ENCODE assay signal across 8 mouse cellular contexts in genomic region chrX:164076040-164076775, GRCm38 (mm10). TPM values are rescaled to one million over a fixed set of nuclear protein-coding genes. Genes with fewer than 3 reads are reported as not detected.
DNase-seq lines count a peak whose midpoint lies in the region; ATAC-seq and TF ChIP-seq lines count a peak whose summit lies in the region.

Gene Siah1b (minus strand): TSS chrX:164076493.

- TF ChIP-seq POLR2A in heart, adult 2 months (IDR thresholded peaks at IDR 0.05; ENCODE audit: insufficient read depth, low read depth, low read length), result peak; percentile 33; the same call in 1 of the 2 replicates

- WGBS in embryonic facial prominence, embryonic 14.5 days, result 26% methylated on average over 38 of the region's 54 CpGs
- 22% methylated on average over 54 of the region's 54 CpGs for WGBS in heart, adult 2 months
- 25% methylated on average over 54 of the region's 54 CpGs for WGBS in limb, embryonic 13.5 days
- WGBS in midbrain, embryonic 16.5 days, result 22% methylated on average over 51 of the region's 54 CpGs

- intact Hi-C loops in heart, adult 2 months (cut with DNase I), result loop anchor here (1.0 to 5.0 kb wide), 5 partner anchors 10 to 341 kb away; partner anchors contain the start of genes Ap1s2, Piga and Zrsr2

- H3K9ac ChIP-seq in embryonic facial prominence, embryonic 14.5 days (ENCODE audit: low read depth, low read length), result peak within 1 kb of the TSS; percentile 79
- H3K9ac ChIP-seq in heart, adult 2 months (ENCODE audit: low read depth, low read length), result peak within 1 kb of the TSS; percentile 94
- H3K9ac ChIP-seq in limb, embryonic 13.5 days, result peak within 1 kb of the TSS; percentile 68
- H3K9ac ChIP-seq in midbrain, embryonic 16.5 days (ENCODE audit: low read depth, low read length), result peak within 1 kb of the TSS; percentile 65; the same call in 1 of the 2 replicates

- H3K4me3 ChIP-seq in embryonic facial prominence, embryonic 14.5 days (ENCODE audit: low read depth, low read length), result peak within 1 kb of the TSS; percentile 54
- peak within 1 kb of the TSS; percentile 45 for H3K4me3 ChIP-seq in heart, adult 2 months
- H3K4me3 ChIP-seq in limb, embryonic 13.5 days, result peak within 1 kb of the TSS; percentile 60
- peak within 1 kb of the TSS; percentile 51 for H3K4me3 ChIP-seq in midbrain, embryonic 16.5 days (ENCODE audit: low read depth, low read length)

- peak within 1 kb of the TSS; percentile 75 for H3K4me2 ChIP-seq in embryonic facial prominence, embryonic 14.5 days (ENCODE audit: low read depth, low read length)
- H3K4me2 ChIP-seq in limb, embryonic 13.5 days (replicated peaks), result peak within 1 kb of the TSS; percentile 70
- H3K4me2 ChIP-seq in midbrain, embryonic 16.5 days (ENCODE audit: low read length), result peak within 1 kb of the TSS; percentile 87

- no peak for TF ChIP-seq CTCF in heart, adult 2 months (IDR thresholded peaks at IDR 0.05)

- H3K27ac ChIP-seq in embryonic facial prominence, embryonic 14.5 days (replicated peaks; ENCODE audit: low read depth, low read length), result peak within 1 kb of the TSS; percentile 85
- peak within 1 kb of the TSS; percentile 99 for H3K27ac ChIP-seq in heart, adult 2 months
- peak within 1 kb of the TSS; percentile 65; the same call in 1 of the 2 replicates for H3K27ac ChIP-seq in limb, embryonic 13.5 days
- peak within 1 kb of the TSS; percentile 91 for H3K27ac ChIP-seq in midbrain, embryonic 16.5 days (ENCODE audit: low read length)

- H3K79me2 ChIP-seq in heart, adult 2 months (replicated peaks; ENCODE audit: control insufficient read depth, insufficient read depth, low read length), result no peaks in the 10 kb centered on the region

- ATAC-seq in embryonic facial prominence, embryonic 14.5 days (ENCODE audit: low read depth), result peak; percentile 99
- ATAC-seq in limb, embryonic 13.5 days (ENCODE audit: low FRiP score, low read depth), result peak; percentile 99
- ATAC-seq in midbrain, embryonic 16.5 days, result peak; percentile 99

- TF ChIP-seq EP300 in heart, adult 2 months (IDR thresholded peaks at IDR 0.05; ENCODE audit: insufficient read depth, low read depth, low read length), result peak; percentile 43; the same call in 1 of the 2 replicates

- H3K27me3 ChIP-seq in embryonic facial prominence, embryonic 14.5 days (replicated peaks; ENCODE audit: control insufficient read depth, insufficient read depth, low read length), result 0 out of 2 replicates have a peak, but pooled peaks cover 3% of the 10 kb centered on the region
- H3K27me3 ChIP-seq in heart, adult 2 months (ENCODE audit: control insufficient read depth, insufficient read depth, low read length), result no peaks in the 10 kb centered on the region
- peaks cover 23% of the 10 kb centered on the region; the same call in 1 of the 2 replicates for H3K27me3 ChIP-seq in limb, embryonic 13.5 days
- H3K27me3 ChIP-seq in midbrain, embryonic 16.5 days (ENCODE audit: control insufficient read depth, insufficient read depth, low read depth, low read length), result no peaks in the 10 kb centered on the region; the same call in none of the 2 replicates

- H3K36me3 ChIP-seq in embryonic facial prominence, embryonic 14.5 days (ENCODE audit: control insufficient read depth, insufficient read depth, low read length), result 0 out of 2 replicates have a peak, but pooled peaks cover 8% of the 10 kb centered on the region
- no peaks in the 10 kb centered on the region for H3K36me3 ChIP-seq in heart, adult 2 months (ENCODE audit: control insufficient read depth, insufficient read depth, low read length)
- peaks cover 10% of the 10 kb centered on the region; the same call in 1 of the 2 replicates for H3K36me3 ChIP-seq in limb, embryonic 13.5 days
- no peaks in the 10 kb centered on the region for H3K36me3 ChIP-seq in midbrain, embryonic 16.5 days (ENCODE audit: control insufficient read depth, insufficient read depth, low read length)

- H3K4me1 ChIP-seq in embryonic facial prominence, embryonic 14.5 days (ENCODE audit: control insufficient read depth, insufficient read depth, low read length), result no peaks in the 10 kb centered on the region
- H3K4me1 ChIP-seq in heart, adult 2 months (ENCODE audit: control insufficient read depth, insufficient read depth, low read length), result no peaks in the 10 kb centered on the region
- peaks cover 7% of the 10 kb centered on the region; the same call in 1 of the 2 replicates for H3K4me1 ChIP-seq in limb, embryonic 13.5 days
- no peaks in the 10 kb centered on the region; the same call in 1 of the 2 replicates for H3K4me1 ChIP-seq in midbrain, embryonic 16.5 days (ENCODE audit: control insufficient read depth, insufficient read depth, low read length)

- H3K9me3 ChIP-seq in embryonic facial prominence, embryonic 14.5 days (ENCODE audit: control insufficient read depth, low read length), result no peaks in the 10 kb centered on the region
- H3K9me3 ChIP-seq in limb, embryonic 13.5 days, result no peaks in the 10 kb centered on the region
- H3K9me3 ChIP-seq in midbrain, embryonic 16.5 days (replicated peaks; ENCODE audit: control insufficient read depth, low read length, poor library complexity, severe bottlenecking), result no peaks in the 10 kb centered on the region

- DNase-seq in 3T3-L1 (ENCODE audit: low read depth, low spot score), result peak; percentile 94
- peak; percentile 50 to 73 for DNase-seq in adrenal gland, postnatal 4 days (ENCODE audit: low spot score in 2 of 2)
- peak; percentile 97 for DNase-seq in embryonic facial prominence, embryonic 14.5 days (ENCODE audit: low spot score)
- peak; percentile 92 to 93 for DNase-seq in heart, adult 2 months
- DNase-seq in kidney, adult 8-10 months, result peak; percentile 93 to 94
- peak; percentile 87 to 95 for DNase-seq in spleen, postnatal 10 days (ENCODE audit: low spot score in 2 of 2)

RNA-seq across cellular contexts. Expression of gene Siah1b, which starts in this region (rescaled TPM):
- 10 to 100 TPM in 1 of 2 experiments, 1 to 10 TPM in 1; 9.9 to 12.2 TPM for total RNA-seq in adrenal gland, postnatal 4 days (2021)
- 17.9 and 24.8 TPM in 2 replicates for polyA plus RNA-seq in embryonic facial prominence, embryonic 14.5 days (2014; fragmentation: Nextera tagmentation; extraction: Ambion mirVana)
- total RNA-seq in heart, adult 2 months (2021), result 1 to 10 TPM; 2.8 to 4.3 TPM
- 4.8 and 6.5 TPM in 2 replicates for polyA plus RNA-seq in heart, adult 2 months (2012; rRNA removed)
- polyA plus RNA-seq in limb, embryonic 13.5 days (2015; fragmentation: Nextera tagmentation; extraction: Ambion mirVana), result 27.8 and 29.0 TPM in 2 replicates
- polyA plus RNA-seq in midbrain, embryonic 16.5 days (2015; fragmentation: Nextera tagmentation; extraction: Ambion mirVana), result 13.2 and 20.6 TPM in 2 replicates

Comparison
In these comparisons a context has a peak if more than half of its experiments do, and no peak if none do; other contexts are left out.
1. Peak in every context shown above with its lines: DNase-seq, ATAC-seq, H3K4me3 ChIP-seq and H3K27ac ChIP-seq.